Mouse (Mus musculus) retina, embryonic 14.5 days (tissue): ENCODE measurements around the gene Camsap3.

Experiments
- DNase-seq: peaks from one replicate; pipeline ENCODE4 v3.0.0-alpha.2; 2015; ENCODE audit warnings: low spot score

The Camsap3 gene

GRCm38 (mm10) chr8:3656725-3657381 lies 69.8 kb downstream of the Camsap3 start:
- peak; percentile 55 for DNase-seq
